Mouse (Mus musculus) limb, embryonic 11.5 days (tissue): ENCODE results near the gene Jph4. TPM values are rescaled to one million over a fixed set of nuclear protein-coding genes. Genes with fewer than 3 reads are reported as not detected.

ENCODE experiments used
- ATAC-seq: fragments of 200-750 bp; cut with Nextera tagmentation; 2 replicates; pipeline ENCODE4 v1.8.0; 2017; ENCODE audit warnings: low read depth; ENCODE audit not compliant: insufficient number of reproducible peaks, low FRiP score, low TSS enrichment
- DNase-seq: peaks from one replicate; pipeline ENCODE4 v3.0.0-alpha.2; 2015; ENCODE audit warnings: low spot score
- H3K27ac ChIP-seq: fragments of 300-500 bp; sonication (generic); replicated peaks from 2 replicates; pipeline ENCODE4 v1.5.1; 2014; ENCODE audit warnings: low read depth, mild to moderate bottlenecking, low read length
- H3K27me3 ChIP-seq: fragments of 300-500 bp; sonication (generic); 2 replicates; pipeline ENCODE4 v1.6.1; 2014; ENCODE audit warnings: mild to moderate bottlenecking, low read length, mixed read lengths; ENCODE audit not compliant: control insufficient read depth, insufficient read depth
- H3K36me3 ChIP-seq: fragments of 300-500 bp; sonication (generic); 2 replicates; pipeline ENCODE4 v1.6.1; 2014; ENCODE audit warnings: mild to moderate bottlenecking, low read length, moderate library complexity, mixed read lengths; ENCODE audit not compliant: control insufficient read depth, insufficient read depth
- H3K4me1 ChIP-seq: fragments of 300-500 bp; sonication (generic); 2 replicates; pipeline ENCODE4 v1.6.1; 2014; ENCODE audit warnings: low read length, mixed read lengths; ENCODE audit not compliant: control insufficient read depth, insufficient read depth
- H3K4me2 ChIP-seq: fragments of 300-500 bp; sonication (generic); 2 replicates; pipeline ENCODE4 v1.6.1; 2014; ENCODE audit warnings: low read depth, mild to moderate bottlenecking, moderate library complexity; ENCODE audit not compliant: severe bottlenecking
- H3K4me3 ChIP-seq: fragments of 300-500 bp; sonication (generic); 2 replicates; pipeline ENCODE4 v1.5.1; 2014; ENCODE audit warnings: low read depth, low read length
- H3K9ac ChIP-seq: fragments of 300-500 bp; sonication (generic); 2 replicates; pipeline ENCODE4 v1.6.1; 2014; ENCODE audit warnings: mild to moderate bottlenecking, low read length
- H3K9me3 ChIP-seq: fragments of 300-500 bp; sonication (generic); 2 replicates; pipeline ENCODE4 v1.6.1; 2016; ENCODE audit warnings: low read length; ENCODE audit not compliant: control insufficient read depth
- WGBS: fragments of 180-500 bp; shearing (Covaris S2); extraction: QIAGEN DNeasy Blood & Tissue Kit; methylation state at CpG from one replicate; pipeline ENCODE4 v1.1.7; 2014; 5-methylcytosine and 5-hydroxymethylcytosine counted together
- polyA plus RNA-seq: library from polyadenylated mRNA; unstranded; fragments of >200 nt; fragmentation: Nextera tagmentation; extraction: Ambion mirVana; gene quantifications from 2 replicates; pipeline ENCODE4 v1.2.1, GENCODE M21; 2014

Gene Jph4
- polyA plus RNA-seq, 1 experiment from 2014 or later: 0.17 TPM

GRCm38 (mm10) chr14:55105386-55105785 lies 11.3 kb downstream of the Jph4 start:
- Histone ChIP-seq H3K27ac (no peak overlapping the region), H3K9me3 (no peaks in the 10 kb centered on the region), H3K4me1 (peaks cover 19% of the 10 kb centered on the region), H3K4me2 (peak overlapping the region; percentile 64), H3K9ac (peak overlapping the region; percentile 32), H3K36me3 (no peaks in the 10 kb centered on the region; the same call in 1 of the 2 replicates), H3K27me3 (peaks cover 12% of the 10 kb centered on the region), H3K4me3 (peak overlapping the region; percentile 36)
- DNase-seq (no peak), ATAC-seq (no peak)
- under 1% methylated on average over 7 of the region's 7 CpGs for WGBS

GRCm38 (mm10) chr14:55104365-55104764 lies 12.4 kb downstream of the Jph4 start:
- WGBS: 82% methylated on average over 18 of the region's 18 CpGs
- no peak overlapping the region for H3K27ac ChIP-seq
- no peak for ATAC-seq
- H3K9me3 ChIP-seq: no peaks in the 10 kb centered on the region
- no peak overlapping the region for H3K9ac ChIP-seq
- no peak for DNase-seq
- H3K4me2 ChIP-seq: no peak overlapping the region
- H3K4me1 ChIP-seq: peaks cover 18% of the 10 kb centered on the region
- H3K36me3 ChIP-seq: no peaks in the 10 kb centered on the region; the same call in 1 of the 2 replicates
- H3K4me3 ChIP-seq: no peak overlapping the region
- H3K27me3 ChIP-seq: peaks cover 3% of the 10 kb centered on the region; the same call in 1 of the 2 replicates

- H3K4me3 ChIP-seq: no peak overlapping the region
- WGBS: 83% methylated on average over 15 of the region's 15 CpGs
- no peak overlapping the region for H3K27ac ChIP-seq
These were observed 14.4 kb downstream of the Jph4 start for GRCm38 (mm10) chr14:55102253-55102785.

GRCm38 (mm10) chr14:55101592-55101991 lies 15.1 kb downstream of the Jph4 start:
- Histone ChIP-seq H3K9me3 (no peaks in the 10 kb centered on the region), H3K36me3 (peaks cover 5% of the 10 kb centered on the region), H3K4me2 (no peak overlapping the region), H3K9ac (no peak overlapping the region), H3K27ac (no peak overlapping the region), H3K4me3 (no peak overlapping the region), H3K27me3 (no peaks in the 10 kb centered on the region), H3K4me1 (peaks cover 11% of the 10 kb centered on the region)
- ATAC-seq (no peak), DNase-seq (peak; percentile 66)
- WGBS: 53% methylated on average over 4 of the region's 4 CpGs

More at GRCm38 (mm10) chr14:55102253-55102785, 14.4 kb downstream of the Jph4 start:
- DNase-seq (no peak), ATAC-seq (no peak)
- H3K4me1 ChIP-seq: peaks cover 8% of the 10 kb centered on the region
- H3K27me3 ChIP-seq: no peaks in the 10 kb centered on the region
- H3K9ac ChIP-seq: no peak overlapping the region
- H3K4me2 ChIP-seq: no peak overlapping the region; the same call in 1 of the 2 replicates
- peaks cover 5% of the 10 kb centered on the region for H3K36me3 ChIP-seq
- no peaks in the 10 kb centered on the region for H3K9me3 ChIP-seq

GRCm38 (mm10) chr14:55098067-55098466 lies 18.7 kb downstream of the Jph4 start:
- H3K36me3 ChIP-seq: peaks cover 5% of the 10 kb centered on the region
- no peaks in the 10 kb centered on the region for H3K27me3 ChIP-seq
- H3K27ac ChIP-seq: no peak overlapping the region
- WGBS: 61% methylated on average over 4 of the region's 4 CpGs
- peaks cover 9% of the 10 kb centered on the region; the same call in 1 of the 2 replicates for H3K4me1 ChIP-seq
- H3K4me2 ChIP-seq: no peak overlapping the region
- no peak for ATAC-seq
- DNase-seq: no peak
- H3K4me3 ChIP-seq: no peak overlapping the region
- H3K9ac ChIP-seq: no peak overlapping the region
- no peaks in the 10 kb centered on the region for H3K9me3 ChIP-seq

GRCm38 (mm10) chr14:55097646-55098045 lies 19.1 kb downstream of the Jph4 start:
- H3K27me3 ChIP-seq: no peaks in the 10 kb centered on the region
- H3K9ac ChIP-seq: no peak overlapping the region
- ATAC-seq: no peak
- H3K9me3 ChIP-seq: no peaks in the 10 kb centered on the region
- H3K4me3 ChIP-seq: no peak overlapping the region
- WGBS: 80% methylated on average over 10 of the region's 10 CpGs
- no peak overlapping the region for H3K27ac ChIP-seq
- H3K36me3 ChIP-seq: peaks cover 5% of the 10 kb centered on the region
- peaks cover 9% of the 10 kb centered on the region; the same call in 1 of the 2 replicates for H3K4me1 ChIP-seq
- H3K4me2 ChIP-seq: no peak overlapping the region
- DNase-seq: no peak

GRCm38 (mm10) chr14:55096573-55097087 lies 20.1 kb downstream of the Jph4 start:
- H3K4me2 ChIP-seq: no peak overlapping the region
- peaks cover 9% of the 10 kb centered on the region; the same call in 1 of the 2 replicates for H3K4me1 ChIP-seq
- no peak for DNase-seq
- no peak overlapping the region for H3K4me3 ChIP-seq
- 67% methylated on average over 9 of the region's 9 CpGs for WGBS
- H3K9me3 ChIP-seq: no peaks in the 10 kb centered on the region
- H3K27ac ChIP-seq: no peak overlapping the region
- H3K27me3 ChIP-seq: no peaks in the 10 kb centered on the region
- H3K36me3 ChIP-seq: peaks cover 5% of the 10 kb centered on the region; the same call in 1 of the 2 replicates
- ATAC-seq: no peak
- no peak overlapping the region for H3K9ac ChIP-seq

- ATAC-seq (no peak), DNase-seq (no peak)
- WGBS: 70% methylated on average over 12 of the region's 12 CpGs
- Histone ChIP-seq H3K36me3 (peaks cover 5% of the 10 kb centered on the region; the same call in 1 of the 2 replicates), H3K4me1 (peaks cover 16% of the 10 kb centered on the region; the same call in 1 of the 2 replicates), H3K27me3 (no peaks in the 10 kb centered on the region), H3K9ac (no peak overlapping the region; the same call in 1 of the 2 replicates), H3K27ac (no peak overlapping the region), H3K9me3 (no peaks in the 10 kb centered on the region), H3K4me3 (peak overlapping the region; percentile 55), H3K4me2 (peak overlapping the region; percentile 60)
These were observed 21.1 kb downstream of the Jph4 start for GRCm38 (mm10) chr14:55095671-55096070.
